Mouse (Mus musculus) left cerebral cortex, adult 2 months (tissue): Measurements from ENCODE around the gene Rps12-ps3. TPM values are rescaled to one million over a fixed set of nuclear protein-coding genes. Genes with fewer than 3 reads are reported as not detected.

ENCODE experiments used
- DNase-seq, 2 experiments: peaks; one replicate each; pipeline ENCODE4 v3.0.0; 2021 to 2022; ENCODE audit warnings: low spot score in 2 of 2, mixed read lengths in 1 of 2; ENCODE audit errors: extremely low spot score in 1 of 2
- H3K27ac ChIP-seq: fragments of 200-600 bp; 2 replicates; pipeline ENCODE4 v1.8.1; 2022
- H3K4me3 ChIP-seq: fragments of 200-600 bp; 2 replicates; pipeline ENCODE4 v1.8.1; 2022
- CTCF ChIP-seq: fragments of 200-600 bp; IDR thresholded peaks from 2 replicates; pipeline ENCODE4 v1.8.1; 2022; ENCODE audit warnings: antibody characterized with exemption, mild to moderate bottlenecking, moderate library complexity
- intact Hi-C: fragments of 180-260 bp; cut with DNase I; formaldehyde crosslinking; loops from one replicate; pipeline ENCODE4 v1.15.1; 2025
- long read RNA-seq, 2 experiments: library from polyadenylated mRNA; stranded (forward); transcript quantifications; one replicate each; pipeline ENCODE4 v2.0.0; 2021; ENCODE audit warnings: borderline mapping rate in 2 of 2
- total RNA-seq, 2 experiments: library from RNA; stranded (reverse); gene quantifications; 2 replicates each; pipeline ENCODE4 v1.2.3; 2021

Gene Rps12-ps3
- total RNA-seq = 100 to 1,000 TPM; 226 to 242 TPM
- long read RNA-seq, experiment 1, partial matches to known transcripts = 0 of 2 reads
- long read RNA-seq, experiment 1, other reads (novel, unspliced or antisense) = 0 of 2 reads
- long read RNA-seq, experiment 2, partial matches to known transcripts = 0 of 3 reads
- long read RNA-seq, experiment 2, other reads (novel, unspliced or antisense) = 0 of 3 reads

DNA sequence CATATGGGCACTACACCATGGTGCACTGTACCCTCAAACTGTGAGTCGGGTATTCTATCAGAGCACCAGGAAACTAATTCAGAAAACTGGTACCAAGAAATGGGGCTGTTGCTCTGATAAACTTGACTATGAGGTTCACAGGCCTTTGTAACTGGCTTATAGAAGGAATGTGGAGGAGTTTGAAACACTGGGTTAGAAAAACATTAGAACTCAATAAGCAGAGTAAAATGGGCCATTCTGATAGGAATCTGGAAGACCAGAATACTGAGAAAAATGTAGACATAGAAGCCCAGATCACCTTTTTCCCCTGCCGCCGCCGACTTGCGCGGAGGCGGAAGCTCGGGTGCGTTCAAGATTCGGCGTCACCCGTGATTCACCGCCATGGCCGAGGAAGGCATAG, at the start of gene Rps12-ps3:
Gene Rps12-ps3 (plus strand): TSS at position 301 of the 400 bp plus-strand sequence.
- Histone ChIP-seq H3K27ac (no peak within 1 kb of the TSS), H3K4me3 (no peak within 1 kb of the TSS)
- no peak for DNase-seq
- intact Hi-C loops = no loop called here
- TF ChIP-seq CTCF = no peak

DNA sequence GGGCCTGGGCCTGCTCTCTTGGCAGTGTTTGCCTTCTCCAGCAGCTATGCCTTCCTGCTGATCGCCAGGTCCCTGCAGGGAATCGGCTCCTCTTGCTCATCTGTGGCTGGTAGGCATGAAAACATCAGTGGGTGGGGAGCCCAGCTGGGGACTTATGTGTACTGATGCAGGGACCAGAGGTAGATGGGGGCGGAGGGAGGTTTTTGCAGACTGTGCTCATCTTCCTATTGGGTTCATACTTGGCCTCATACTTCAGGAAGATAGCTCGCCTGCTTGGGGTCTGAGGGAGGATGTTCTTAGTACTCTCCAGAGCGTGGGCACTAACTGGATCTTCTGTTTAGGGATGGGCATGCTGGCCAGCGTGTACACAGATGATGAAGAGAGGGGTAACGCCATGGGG, 48.9 kb upstream of the Rps12-ps3 start:
- intact Hi-C loops = no loop called here
- no peak for TF ChIP-seq CTCF
- no peak for DNase-seq
- H3K4me3 ChIP-seq = no peak overlapping the region
- H3K27ac ChIP-seq = no peak overlapping the region

DNA sequence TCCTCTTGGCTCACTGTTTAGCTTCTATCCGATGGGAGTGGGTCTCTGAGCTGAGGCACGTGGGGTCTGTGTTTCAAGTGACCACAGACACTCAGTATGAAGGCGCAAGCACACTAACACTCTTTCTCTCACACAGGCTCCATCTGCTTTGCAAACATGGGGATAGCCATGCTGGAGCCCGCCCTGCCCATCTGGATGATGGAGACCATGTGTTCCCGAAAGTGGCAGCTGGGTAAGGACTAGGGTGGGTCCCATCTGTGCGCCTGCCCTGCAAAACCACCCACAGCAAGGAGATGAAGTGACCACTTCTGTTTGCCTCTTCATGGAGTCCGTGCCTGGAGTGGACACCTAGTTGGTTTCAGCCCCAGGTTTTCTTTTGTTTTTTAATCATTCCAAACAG, 45.7 kb upstream of the Rps12-ps3 start:
- no peak overlapping the region for H3K27ac ChIP-seq
- TF ChIP-seq CTCF = no peak
- no peak overlapping the region for H3K4me3 ChIP-seq
- DNase-seq = no peak
- intact Hi-C loops = no loop called here

DNA sequence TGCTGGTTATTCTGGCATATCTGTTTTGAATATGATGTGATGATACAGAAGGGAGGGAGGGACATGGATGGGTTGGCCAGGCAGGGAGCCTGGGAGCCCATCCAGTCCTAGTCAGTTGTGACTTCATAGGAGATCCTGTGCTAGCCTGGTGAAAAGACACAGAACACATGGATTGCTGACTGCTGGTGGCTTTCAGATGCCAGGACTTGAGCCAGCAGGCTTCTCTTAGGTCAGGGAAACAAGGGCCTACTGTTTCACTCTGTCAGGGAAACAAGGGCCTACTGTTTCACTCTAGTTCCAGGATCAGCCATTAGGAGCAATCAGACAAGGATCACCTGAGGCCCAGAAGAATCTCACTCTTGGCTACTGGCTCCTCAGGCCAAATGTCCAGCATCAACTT, 41.2 kb upstream of the Rps12-ps3 start:
- Histone ChIP-seq H3K27ac (no peak overlapping the region), H3K4me3 (no peak overlapping the region)
- intact Hi-C loops = no loop called here
- TF ChIP-seq CTCF = no peak
- DNase-seq = no peak

DNA sequence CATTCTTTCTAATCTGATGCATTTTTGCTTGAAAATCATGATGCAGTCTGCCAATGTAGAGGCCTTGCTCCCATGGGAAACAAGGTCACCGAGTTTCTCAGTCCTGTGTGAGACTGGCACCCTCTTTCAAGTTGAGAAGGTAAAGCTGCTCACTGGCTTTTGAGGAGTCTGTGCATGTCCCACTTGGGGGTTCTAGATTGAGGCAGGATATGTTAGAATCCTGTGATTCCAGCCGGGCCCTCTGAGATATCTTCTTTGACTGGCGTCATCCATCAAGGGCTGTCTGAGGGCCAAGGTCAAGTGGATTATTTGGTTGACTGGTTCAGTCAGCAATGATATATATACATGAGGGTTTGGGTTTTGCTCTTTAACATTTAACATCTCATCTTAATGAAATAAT, 40.1 kb upstream of the Rps12-ps3 start:
- intact Hi-C loops = no loop called here
- Histone ChIP-seq H3K4me3 (no peak overlapping the region), H3K27ac (no peak overlapping the region)
- no peak for TF ChIP-seq CTCF
- no peak for DNase-seq

DNA sequence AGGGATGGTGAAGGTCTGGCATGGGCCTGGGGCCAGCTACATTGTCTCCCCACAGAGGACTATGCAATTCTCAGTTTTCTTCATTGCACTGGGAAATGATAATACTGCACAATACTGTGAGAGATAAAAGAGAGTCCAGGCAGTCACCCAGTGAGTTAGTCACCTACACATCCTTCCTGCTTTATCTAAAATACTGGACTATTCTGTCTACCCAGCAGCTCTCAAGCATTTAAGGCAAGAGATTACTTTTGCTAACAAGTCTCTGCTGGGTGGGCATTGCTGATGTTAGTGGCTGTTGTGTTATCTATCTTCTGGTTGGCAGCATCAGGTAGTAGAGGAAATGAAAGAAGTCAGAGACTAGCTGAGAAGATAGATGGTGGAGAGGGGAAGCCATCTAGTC, 33.0 kb upstream of the Rps12-ps3 start:
- TF ChIP-seq CTCF = no peak
- Histone ChIP-seq H3K4me3 (no peak overlapping the region), H3K27ac (no peak overlapping the region)
- intact Hi-C loops = no loop called here
- DNase-seq = no peak

DNA sequence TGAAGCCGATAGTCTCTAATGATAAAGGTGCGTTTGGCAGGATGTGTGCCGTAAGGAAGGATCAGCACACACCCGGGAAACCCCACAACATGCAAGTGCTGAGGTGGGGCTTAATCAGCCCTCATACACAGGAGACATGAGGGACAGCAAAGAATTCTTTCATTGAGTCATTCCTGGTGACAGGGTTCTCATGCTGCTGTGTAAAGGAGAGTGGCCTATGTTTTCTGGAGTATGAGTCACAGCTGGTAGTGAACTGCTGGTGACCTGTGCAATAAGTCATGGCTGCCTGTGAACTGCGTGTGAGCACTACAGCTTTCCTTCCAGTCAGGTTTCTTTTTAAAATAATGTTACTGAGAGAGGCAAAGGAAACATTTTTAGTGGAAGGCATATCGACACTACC, 32.3 kb upstream of the Rps12-ps3 start:
- no peak for DNase-seq
- no peak overlapping the region for H3K27ac ChIP-seq
- H3K4me3 ChIP-seq = no peak overlapping the region
- no peak for TF ChIP-seq CTCF
- intact Hi-C loops = no loop called here

DNA sequence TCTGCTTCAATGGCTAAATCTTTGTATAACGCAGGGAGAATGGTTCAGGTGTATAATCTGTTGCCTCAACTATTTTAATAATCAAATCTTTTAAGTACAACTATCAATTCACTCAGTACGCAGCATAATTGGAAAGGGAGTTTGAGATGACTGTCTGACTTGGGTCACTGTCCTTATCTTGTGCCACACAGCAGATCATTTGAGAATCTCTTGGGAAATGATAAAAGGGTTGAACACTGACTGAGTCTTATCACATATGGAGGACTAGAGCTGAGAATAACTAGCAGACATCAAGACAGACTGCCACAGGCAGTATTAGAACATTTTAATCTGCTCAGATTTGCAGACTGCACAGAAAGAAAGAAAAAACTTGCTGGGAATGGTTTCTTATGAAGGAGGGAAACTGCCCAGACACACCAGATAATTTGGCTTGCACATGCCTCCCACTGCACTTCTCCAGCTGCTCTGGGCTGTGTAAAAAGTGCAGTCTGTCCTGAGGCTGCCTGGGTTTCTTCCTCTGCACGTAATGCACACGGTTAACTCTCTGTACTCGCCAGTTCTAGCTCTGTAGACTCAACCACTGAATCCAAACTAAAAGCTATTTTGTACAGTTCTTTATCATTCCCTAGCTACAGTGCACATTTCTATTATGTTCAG, 29.8 kb upstream of the Rps12-ps3 start:
- no peak for TF ChIP-seq CTCF
- no peak overlapping the region for H3K27ac ChIP-seq
- H3K4me3 ChIP-seq = no peak overlapping the region
- DNase-seq = no peak
- intact Hi-C loops = no loop called here

DNA sequence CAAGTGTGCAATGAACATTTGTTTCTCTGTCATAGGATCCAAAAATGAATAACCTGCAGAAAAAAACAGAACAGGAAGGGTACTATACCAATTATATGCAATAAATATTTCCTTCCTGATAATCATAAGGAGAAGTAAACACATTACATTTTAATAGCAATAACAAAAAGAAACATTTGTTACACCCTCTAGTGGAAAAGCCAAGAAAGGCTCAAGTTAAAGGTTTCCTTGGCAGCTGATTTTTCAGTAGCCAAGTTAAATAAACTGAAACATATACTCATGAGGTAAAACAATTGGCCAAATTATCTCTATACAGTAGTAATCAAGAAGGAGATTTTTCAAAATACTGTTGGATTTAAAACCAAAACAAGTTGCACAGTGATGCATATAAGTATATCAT, 6.8 kb upstream of the Rps12-ps3 start:
- Histone ChIP-seq H3K4me3 (no peak overlapping the region), H3K27ac (no peak overlapping the region)
- intact Hi-C loops = loop anchor here (1.0 kb wide), 1 partner anchor 76 kb away; no protein-coding TSS in a partner anchor
- no peak for DNase-seq
- TF ChIP-seq CTCF = peak; percentile 53

DNA sequence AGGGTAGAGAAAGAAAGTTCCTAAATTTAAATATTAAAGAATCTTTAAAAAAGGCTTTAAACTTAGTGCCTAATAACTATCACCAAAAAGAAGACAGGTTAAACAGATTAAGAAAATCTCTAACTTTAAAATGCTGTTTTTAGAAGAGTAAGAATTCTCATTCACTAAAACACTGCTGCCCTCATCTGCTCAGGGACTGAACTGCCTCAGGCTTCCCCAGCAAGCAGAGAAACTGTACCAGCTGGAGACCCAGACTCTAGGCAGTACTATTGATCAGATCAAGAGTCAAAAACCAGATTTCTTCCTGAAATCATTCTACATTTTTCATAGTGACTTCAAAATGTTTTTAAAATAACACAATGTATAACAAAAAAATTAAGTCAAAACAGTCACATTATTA, 5.5 kb upstream of the Rps12-ps3 start:
- intact Hi-C loops = no loop called here
- Histone ChIP-seq H3K27ac (no peak overlapping the region), H3K4me3 (no peak overlapping the region)
- peak; percentile 82 for TF ChIP-seq CTCF
- DNase-seq = peak in 1 of 2 experiments; percentile 23

DNA sequence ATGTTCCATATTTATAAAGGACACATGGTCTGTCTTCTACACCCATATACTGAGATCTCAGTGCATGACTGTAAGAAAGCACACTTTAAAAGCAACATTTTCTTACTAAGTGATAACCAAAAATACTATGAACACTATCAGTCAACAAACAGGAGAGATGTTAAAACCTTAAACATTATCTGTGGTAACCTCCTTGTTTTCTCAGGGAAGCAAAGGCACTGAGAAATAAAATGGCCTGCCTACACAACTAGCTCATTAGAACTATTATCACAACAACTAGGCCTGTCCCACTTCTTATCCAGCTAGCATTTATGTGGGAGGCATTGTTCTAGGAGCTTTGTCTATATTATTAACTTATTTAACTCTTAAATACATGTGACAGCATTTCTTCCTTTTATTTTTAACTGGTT, 8.7 kb downstream of the Rps12-ps3 start:
- H3K4me3 ChIP-seq = no peak overlapping the region
- intact Hi-C loops = no loop called here
- no peak for TF ChIP-seq CTCF
- DNase-seq = no peak
- H3K27ac ChIP-seq = no peak overlapping the region

DNA sequence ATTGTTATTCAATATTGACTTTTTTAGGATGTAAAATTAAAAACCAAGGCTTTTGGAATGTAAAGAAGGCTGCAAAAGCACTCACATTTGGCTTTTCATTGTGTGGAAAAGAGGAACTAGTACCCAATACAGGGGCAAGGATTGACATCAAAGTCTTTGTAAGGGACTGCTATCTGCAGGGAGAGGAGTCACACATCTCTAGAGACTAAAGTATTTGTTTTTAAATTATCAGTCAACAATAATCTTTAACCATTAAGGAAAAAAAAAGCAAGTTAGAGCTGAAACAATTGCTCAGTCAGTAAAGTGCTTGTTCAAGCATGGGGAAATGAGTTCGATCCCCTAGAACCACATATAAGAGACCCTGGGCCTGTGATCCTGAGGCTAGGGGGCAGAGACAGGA, 14.6 kb downstream of the Rps12-ps3 start:
- intact Hi-C loops = no loop called here
- no peak for TF ChIP-seq CTCF
- DNase-seq = no peak

More for the DNA sequence above, 14.6 kb downstream of the Rps12-ps3 start:
- Histone ChIP-seq H3K27ac (no peak overlapping the region), H3K4me3 (no peak overlapping the region)
